Mouse (Mus musculus) 3T3-L1 (cell line): ENCODE measurements around the gene Tmem132b.

Experiments used
- DNase-seq: peaks from one replicate; pipeline ENCODE4 v3.0.0-alpha.2; 2015; ENCODE audit warnings: low read depth, low spot score

Tmem132b gene

GRCm38 (mm10) chr5:125758506-125758905 lies 226.9 kb downstream of the Tmem132b start:
- no peak for DNase-seq

- no peak for DNase-seq
Measured at GRCm38 (mm10) chr5:125766941-125767340, 235.4 kb downstream of the Tmem132b start.

- no peak for DNase-seq
Measured at GRCm38 (mm10) chr5:125767950-125768349, 236.4 kb downstream of the Tmem132b start.

GRCm38 (mm10) chr5:125772238-125772637 lies 240.7 kb downstream of the Tmem132b start:
- DNase-seq: peak; percentile 3

- DNase-seq: peak; percentile 4
Measured at GRCm38 (mm10) chr5:125772756-125773155, 241.2 kb downstream of the Tmem132b start.

GRCm38 (mm10) chr5:125780332-125780731 lies 248.8 kb downstream of the Tmem132b start:
- no peak for DNase-seq

- no peak for DNase-seq
Measured at GRCm38 (mm10) chr5:125792643-125793042, 261.1 kb downstream of the Tmem132b start.

- DNase-seq: no peak
Measured at GRCm38 (mm10) chr5:125794318-125794717, 262.7 kb downstream of the Tmem132b start.

- DNase-seq: no peak
Measured at GRCm38 (mm10) chr5:125799622-125800021, 268.0 kb downstream of the Tmem132b start.

- no peak for DNase-seq
Measured at GRCm38 (mm10) chr5:125800025-125800424, 268.5 kb downstream of the Tmem132b start.

- DNase-seq: no peak
Measured at GRCm38 (mm10) chr5:125802801-125803200, 271.2 kb downstream of the Tmem132b start.

- DNase-seq: no peak
Measured at GRCm38 (mm10) chr5:125805327-125805726, 273.8 kb downstream of the Tmem132b start.

- DNase-seq: no peak
Measured at GRCm38 (mm10) chr5:125807861-125808260, 276.3 kb downstream of the Tmem132b start.

- no peak for DNase-seq
Measured at GRCm38 (mm10) chr5:125829342-125829741, 297.8 kb downstream of the Tmem132b start.

GRCm38 (mm10) chr5:125835890-125836289 lies 304.3 kb downstream of the Tmem132b start:
- DNase-seq: no peak

- DNase-seq: no peak
Measured at GRCm38 (mm10) chr5:125836761-125837160, 305.2 kb downstream of the Tmem132b start.
